Mouse (Mus musculus): ENCODE data around the gene Fnbp1.

The Fnbp1 gene

GRCm38 (mm10) chr2:31143768-31144695, 2.2 kb upstream of the Fnbp1 start:
- no peaks in the 10 kb centered on the region for H3K9me3 ChIP-seq (ENCODE audit: low read length)
- TF ChIP-seq NANOG (IDR thresholded peaks at IDR 0.05; ENCODE audit: borderline replicate concordance, low read length) (no peak), POU5F1 (IDR thresholded peaks at IDR 0.05; ENCODE audit: borderline replicate concordance, low read length) (no peak), CTCF (conservative IDR thresholded peaks at IDR 0.05; ENCODE audit: low read length) (no peak)
- peaks cover 33% of the 10 kb centered on the region for H3K36me3 ChIP-seq (ENCODE audit: insufficient read depth, low read length)
- H3K4me1 ChIP-seq (replicated peaks; ENCODE audit: low read depth, low read length) = peaks cover 60% of the 10 kb centered on the region
- peaks cover 9% of the 10 kb centered on the region for H3K27me3 ChIP-seq (ENCODE audit: insufficient read depth, low read length)
- peak overlapping the region; percentile 24 for H3K4me3 ChIP-seq (replicated peaks; ENCODE audit: low read length)

- H3K36me3 ChIP-seq (ENCODE audit: insufficient read depth, low read length) = peaks cover 30% of the 10 kb centered on the region
- no peak for TF ChIP-seq CTCF (conservative IDR thresholded peaks at IDR 0.05; ENCODE audit: low read length)
- no peak for TF ChIP-seq POU5F1 (IDR thresholded peaks at IDR 0.05; ENCODE audit: borderline replicate concordance, low read length)
- TF ChIP-seq NANOG (IDR thresholded peaks at IDR 0.05; ENCODE audit: borderline replicate concordance, low read length) = no peak
- no peaks in the 10 kb centered on the region for H3K9me3 ChIP-seq (ENCODE audit: low read length)
- H3K4me3 ChIP-seq (replicated peaks; ENCODE audit: low read length) = peak overlapping the region; percentile 24
- H3K27me3 ChIP-seq (ENCODE audit: insufficient read depth, low read length) = peaks cover 9% of the 10 kb centered on the region
- peaks cover 67% of the 10 kb centered on the region for H3K4me1 ChIP-seq (replicated peaks; ENCODE audit: low read depth, low read length)
Measured at GRCm38 (mm10) chr2:31143326-31143725, 1.5 kb upstream of the Fnbp1 start.

GRCm38 (mm10) chr2:31142505-31142904, 697 bp upstream of the Fnbp1 start:
- H3K4me3 ChIP-seq (replicated peaks; ENCODE audit: low read length) = peak overlapping the region; percentile 96
- TF ChIP-seq NANOG (IDR thresholded peaks at IDR 0.05; ENCODE audit: borderline replicate concordance, low read length) (no peak), POU5F1 (IDR thresholded peaks at IDR 0.05; ENCODE audit: borderline replicate concordance, low read length) (no peak), CTCF (conservative IDR thresholded peaks at IDR 0.05; ENCODE audit: low read length) (no peak)
- peaks cover 9% of the 10 kb centered on the region for H3K27me3 ChIP-seq (ENCODE audit: insufficient read depth, low read length)
- no peaks in the 10 kb centered on the region for H3K9me3 ChIP-seq (ENCODE audit: low read length)
- peaks cover 23% of the 10 kb centered on the region for H3K36me3 ChIP-seq (ENCODE audit: insufficient read depth, low read length)
- H3K4me1 ChIP-seq (replicated peaks; ENCODE audit: low read depth, low read length) = peaks cover 73% of the 10 kb centered on the region

GRCm38 (mm10) chr2:31141074-31141866, 538 bp downstream of the Fnbp1 start:
- H3K4me3 ChIP-seq (replicated peaks; ENCODE audit: low read length) = peak overlapping the region; percentile 96
- no peaks in the 10 kb centered on the region for H3K9me3 ChIP-seq (ENCODE audit: low read length)
- peaks cover 75% of the 10 kb centered on the region for H3K4me1 ChIP-seq (replicated peaks; ENCODE audit: low read depth, low read length)
- peaks cover 12% of the 10 kb centered on the region for H3K36me3 ChIP-seq (ENCODE audit: insufficient read depth, low read length)
- H3K27me3 ChIP-seq (ENCODE audit: insufficient read depth, low read length) = peaks cover 9% of the 10 kb centered on the region
- TF ChIP-seq NANOG (IDR thresholded peaks at IDR 0.05; ENCODE audit: borderline replicate concordance, low read length) = no peak
- no peak for TF ChIP-seq CTCF (conservative IDR thresholded peaks at IDR 0.05; ENCODE audit: low read length)
- no peak for TF ChIP-seq POU5F1 (IDR thresholded peaks at IDR 0.05; ENCODE audit: borderline replicate concordance, low read length)

GRCm38 (mm10) chr2:31140772-31141073, 1.1 kb downstream of the Fnbp1 start:
- Histone ChIP-seq H3K9me3 (ENCODE audit: low read length) (no peaks in the 10 kb centered on the region), H3K27me3 (ENCODE audit: insufficient read depth, low read length) (peaks cover 9% of the 10 kb centered on the region), H3K4me3 (replicated peaks; ENCODE audit: low read length) (peak overlapping the region; percentile 96), H3K36me3 (ENCODE audit: insufficient read depth, low read length) (peaks cover 7% of the 10 kb centered on the region; the same call in 1 of the 2 replicates), H3K4me1 (replicated peaks; ENCODE audit: low read depth, low read length) (peaks cover 81% of the 10 kb centered on the region)
- TF ChIP-seq CTCF (conservative IDR thresholded peaks at IDR 0.05; ENCODE audit: low read length) (no peak), POU5F1 (IDR thresholded peaks at IDR 0.05; ENCODE audit: borderline replicate concordance, low read length) (no peak), NANOG (IDR thresholded peaks at IDR 0.05; ENCODE audit: borderline replicate concordance, low read length) (no peak)

GRCm38 (mm10) chr2:31139991-31140771, 1.6 kb downstream of the Fnbp1 start:
- peaks cover 3% of the 10 kb centered on the region; the same call in 1 of the 2 replicates for H3K36me3 ChIP-seq (ENCODE audit: insufficient read depth, low read length)
- no peaks in the 10 kb centered on the region for H3K9me3 ChIP-seq (ENCODE audit: low read length)
- peaks cover 9% of the 10 kb centered on the region for H3K27me3 ChIP-seq (ENCODE audit: insufficient read depth, low read length)
- peak overlapping the region; percentile 96 for H3K4me3 ChIP-seq (replicated peaks; ENCODE audit: low read length)
- no peak for TF ChIP-seq POU5F1 (IDR thresholded peaks at IDR 0.05; ENCODE audit: borderline replicate concordance, low read length)
- TF ChIP-seq CTCF (conservative IDR thresholded peaks at IDR 0.05; ENCODE audit: low read length) = no peak
- TF ChIP-seq NANOG (IDR thresholded peaks at IDR 0.05; ENCODE audit: borderline replicate concordance, low read length) = no peak
- H3K4me1 ChIP-seq (replicated peaks; ENCODE audit: low read depth, low read length) = peaks cover 86% of the 10 kb centered on the region

GRCm38 (mm10) chr2:31139174-31139632, 2.6 kb downstream of the Fnbp1 start:
- peaks cover 87% of the 10 kb centered on the region for H3K4me1 ChIP-seq (replicated peaks; ENCODE audit: low read depth, low read length)
- no peaks in the 10 kb centered on the region for H3K9me3 ChIP-seq (ENCODE audit: low read length)
- no peaks in the 10 kb centered on the region; the same call in 1 of the 2 replicates for H3K36me3 ChIP-seq (ENCODE audit: insufficient read depth, low read length)
- TF ChIP-seq NANOG (IDR thresholded peaks at IDR 0.05; ENCODE audit: borderline replicate concordance, low read length) = no peak
- TF ChIP-seq CTCF (conservative IDR thresholded peaks at IDR 0.05; ENCODE audit: low read length) = no peak
- no peak for TF ChIP-seq POU5F1 (IDR thresholded peaks at IDR 0.05; ENCODE audit: borderline replicate concordance, low read length)
- no peak overlapping the region for H3K4me3 ChIP-seq (replicated peaks; ENCODE audit: low read length)
- H3K27me3 ChIP-seq (ENCODE audit: insufficient read depth, low read length) = peaks cover 9% of the 10 kb centered on the region

Data from E14TG2a.4 (cell line).